Mouse (Mus musculus) MEL (cell line): ENCODE measurements around the gene Tbl1x.

Source experiments
- CTCF ChIP-seq, 3 experiments: IDR thresholded peaks in 2 of 3; conservative IDR thresholded peaks in 1 of 3; 2 replicates each; pipeline ENCODE4 v1.5.1; 2011 to 2012; ENCODE audit warnings: low read length in 3 of 3, low read depth in 2 of 3, mild to moderate bottlenecking in 2 of 3, improper control_type of control experiment in 1 of 3, inconsistent platforms in 1 of 3, mixed read lengths in 1 of 3, moderate library complexity in 1 of 3; ENCODE audit not compliant: control insufficient read depth in 1 of 3, insufficient read depth in 1 of 3, poor library complexity in 1 of 3, severe bottlenecking in 1 of 3
- EP300 ChIP-seq, 2 experiments: IDR thresholded peaks; 2 replicates each; pipeline ENCODE4 v1.6.1; 2011; ENCODE audit warnings: improper control_type of control experiment in 2 of 2, low read length in 2 of 2, low read depth in 1 of 2, mild to moderate bottlenecking in 1 of 2
- TBP ChIP-seq: IDR thresholded peaks from 2 replicates; pipeline ENCODE4 v1.8.0; 2011; ENCODE audit warnings: low read depth, low read length, improper control_type of control experiment

DNA sequence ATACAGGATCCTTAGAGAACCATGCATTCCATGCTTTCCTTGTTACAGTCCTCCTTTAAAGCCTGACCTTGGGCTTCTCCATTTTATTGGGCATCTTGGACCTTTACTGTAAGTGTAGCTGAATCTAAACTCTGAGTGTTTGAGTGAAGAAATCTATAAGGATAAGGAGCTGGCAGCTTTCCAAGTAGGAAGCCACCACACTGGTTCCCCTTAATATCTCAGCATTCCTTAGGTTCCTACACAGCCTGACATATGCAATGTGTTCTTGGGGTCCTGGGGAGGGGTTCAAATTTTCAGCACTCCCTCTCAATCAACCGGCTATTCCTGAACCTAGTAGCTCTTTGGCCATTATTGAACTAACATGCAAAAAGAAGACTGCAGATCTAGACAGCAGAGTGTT lies 38.0 kb upstream of the Tbl1x start:
- no peak for TF ChIP-seq TBP
- no peak for TF ChIP-seq CTCF (IDR thresholded peaks at IDR 0.05 in 2 of 3, conservative IDR thresholded peaks at IDR 0.05 in 1 of 3; ENCODE audit: control insufficient read depth in 1 of 3, insufficient read depth in 1 of 3, low read depth in 2 of 3, low read length in 3 of 3, poor library complexity in 1 of 3, severe bottlenecking in 1 of 3)
- no peak for TF ChIP-seq EP300 (IDR thresholded peaks at IDR 0.05; ENCODE audit: low read depth in 1 of 2, low read length in 2 of 2)
